ENCODE assay signal across 33 mouse cellular contexts in the genomic region with DNA sequence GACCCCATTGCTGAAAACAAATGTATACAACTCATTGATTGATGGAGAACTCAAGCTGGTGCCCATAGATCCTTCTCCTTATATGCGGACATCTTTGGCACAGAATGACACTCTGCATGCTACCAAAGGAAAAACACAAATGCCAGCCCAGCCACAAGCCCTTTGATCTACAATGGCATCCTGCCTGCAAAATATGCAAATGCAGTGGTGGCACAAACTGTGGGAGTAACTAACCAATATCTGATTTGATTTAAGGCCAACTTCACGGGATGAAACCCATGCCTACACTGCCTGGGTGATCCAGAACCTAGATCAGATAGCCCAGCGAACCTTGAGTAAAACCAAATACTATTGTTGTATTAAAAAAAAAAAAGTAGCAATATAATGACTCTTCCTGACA. TPM values are rescaled to one million over a fixed set of nuclear protein-coding genes. Genes with fewer than 3 reads are reported as not detected.
DNase-seq lines count a peak whose midpoint lies in the region; ATAC-seq and TF ChIP-seq lines count a peak whose summit lies in the region.
"Had no signal": no experiment of that assay in that cellular context is flagged by ENCODE, and none has a peak within 500 bp of the region (broad histone marks: within the 10 kb centered on the region; RNA-seq: fewer than 3 reads in every experiment).

No protein-coding gene starts in this region.

- no peak for TF ChIP-seq POLR2A in liver, adult 2 months (IDR thresholded peaks at IDR 0.05; ENCODE audit: extremely low read depth, insufficient read depth, low read length)

- no peaks in the 10 kb centered on the region for H3K79me2 ChIP-seq in liver, adult 2 months (ENCODE audit: control insufficient read depth, insufficient read depth, low read length)

- H3K36me3 ChIP-seq in forebrain, embryonic 14.5 days (ENCODE audit: control insufficient read depth, insufficient read depth, low read length), result no peaks in the 10 kb centered on the region
- no peaks in the 10 kb centered on the region for H3K36me3 ChIP-seq in forebrain, embryonic 11.5 days (ENCODE audit: control insufficient read depth, insufficient read depth, low read length)
- peaks cover 23% of the 10 kb centered on the region for H3K36me3 ChIP-seq in liver, adult 2 months (ENCODE audit: control insufficient read depth, insufficient read depth, low read length)
- H3K36me3 ChIP-seq in liver, embryonic 12.5 days, result no peaks in the 10 kb centered on the region
- H3K36me3 ChIP-seq: forebrain, embryonic 10.5 days; heart, embryonic 13.5 days; liver, embryonic 15.5 days; lung, embryonic 15.5 days; neural tube, embryonic 13.5 days had no signal

- no peak overlapping the region for H3K27ac ChIP-seq in forebrain, embryonic 14.5 days (ENCODE audit: low read depth, low read length)
- H3K27ac ChIP-seq in forebrain, embryonic 11.5 days (ENCODE audit: low read depth, low read length), result no peak overlapping the region
- H3K27ac ChIP-seq in liver, adult 2 months (replicated peaks; ENCODE audit: insufficient read depth, low read depth, low read length), result no peak overlapping the region
- no peak overlapping the region for H3K27ac ChIP-seq in liver, embryonic 12.5 days
- H3K27ac ChIP-seq: forebrain, embryonic 10.5 days; heart, adult 2 months; heart, embryonic 13.5 days; hindbrain, embryonic 14.5 days; kidney, postnatal 0 days; layer of hippocampus, adult 2 months; liver, embryonic 15.5 days; lung, embryonic 15.5 days; macrophage; neural tube, embryonic 13.5 days had no signal

- H3K4me2 ChIP-seq in forebrain, embryonic 14.5 days (ENCODE audit: low read length), result no peak overlapping the region
- H3K4me2 ChIP-seq in forebrain, embryonic 11.5 days (ENCODE audit: low read depth, low read length, severe bottlenecking), result no peak overlapping the region
- H3K4me2 ChIP-seq in liver, embryonic 12.5 days, result no peak overlapping the region
- H3K4me2 ChIP-seq: heart, embryonic 13.5 days; hindbrain, embryonic 14.5 days; liver, embryonic 15.5 days; lung, embryonic 15.5 days; midbrain, embryonic 11.5 days; neural tube, embryonic 13.5 days had no signal

- 59% methylated on average over 3 of the region's 3 CpGs for WGBS in forebrain, embryonic 14.5 days
- WGBS in forebrain, embryonic 11.5 days, result 91% methylated on average over 3 of the region's 3 CpGs
- 46% methylated on average over 3 of the region's 3 CpGs for WGBS in liver, adult 2 months
- WGBS in liver, embryonic 12.5 days (ENCODE audit: insufficient replicate concordance), result 56% methylated on average over 3 of the region's 3 CpGs

- H3K4me3 ChIP-seq in forebrain, embryonic 14.5 days (ENCODE audit: low read depth, low read length), result no peak overlapping the region
- no peak overlapping the region for H3K4me3 ChIP-seq in forebrain, embryonic 11.5 days (ENCODE audit: low read depth, low read length)
- no peak overlapping the region for H3K4me3 ChIP-seq in liver, adult 2 months (ENCODE audit: insufficient read depth, low read depth, low read length)
- no peak overlapping the region for H3K4me3 ChIP-seq in liver, embryonic 12.5 days
- H3K4me3 ChIP-seq: forebrain, embryonic 10.5 days; heart, adult 2 months; heart, embryonic 13.5 days; layer of hippocampus, adult 2 months; liver, embryonic 15.5 days; lung, embryonic 15.5 days; neural tube, embryonic 13.5 days had no signal

- H3K27me3 ChIP-seq in forebrain, embryonic 14.5 days (replicated peaks; ENCODE audit: control insufficient read depth, insufficient read depth, low read length), result no peaks in the 10 kb centered on the region
- H3K27me3 ChIP-seq in forebrain, embryonic 11.5 days (ENCODE audit: control insufficient read depth, insufficient read depth, low read length), result no peaks in the 10 kb centered on the region
- H3K27me3 ChIP-seq in liver, adult 2 months (ENCODE audit: control insufficient read depth, insufficient read depth, low read length), result no peaks in the 10 kb centered on the region
- no peaks in the 10 kb centered on the region for H3K27me3 ChIP-seq in liver, embryonic 12.5 days (replicated peaks)
- H3K27me3 ChIP-seq: CH12.LX; heart, embryonic 13.5 days; liver, embryonic 15.5 days; lung, embryonic 15.5 days; neural tube, embryonic 13.5 days had no signal

- no peaks in the 10 kb centered on the region for H3K4me1 ChIP-seq in forebrain, embryonic 14.5 days (ENCODE audit: control insufficient read depth, insufficient read depth, low read length)
- H3K4me1 ChIP-seq in forebrain, embryonic 11.5 days (replicated peaks; ENCODE audit: control insufficient read depth, insufficient read depth, low read length), result no peaks in the 10 kb centered on the region
- H3K4me1 ChIP-seq in liver, adult 2 months (ENCODE audit: control insufficient read depth, insufficient read depth, low read length), result no peaks in the 10 kb centered on the region
- H3K4me1 ChIP-seq in liver, embryonic 12.5 days, result no peaks in the 10 kb centered on the region
- H3K4me1 ChIP-seq: forebrain, embryonic 10.5 days; heart, embryonic 13.5 days; liver, embryonic 15.5 days; lung, embryonic 15.5 days; neural tube, embryonic 13.5 days had no signal

- ATAC-seq in forebrain, embryonic 14.5 days, result no peak
- ATAC-seq in forebrain, embryonic 11.5 days (replicated peaks; ENCODE audit: low FRiP score), result no peak
- no peak for ATAC-seq in liver, embryonic 12.5 days
- ATAC-seq in activated CD4-positive, CD25-positive, alpha-beta regulatory T cell, adult 4 months, result peak; percentile 71
- ATAC-seq in megakaryocyte-erythroid progenitor cell, adult 5-6 weeks (replicated peaks; ENCODE audit: low FRiP score, low TSS enrichment, poor library complexity, severe bottlenecking), result peak; percentile 71
- ATAC-seq: intestine, embryonic 16.5 days had no signal

- H3K9me3 ChIP-seq in forebrain, embryonic 14.5 days (replicated peaks; ENCODE audit: control insufficient read depth, low read length), result no peaks in the 10 kb centered on the region
- no peaks in the 10 kb centered on the region for H3K9me3 ChIP-seq in forebrain, embryonic 11.5 days (ENCODE audit: control insufficient read depth, low read length)
- no peaks in the 10 kb centered on the region for H3K9me3 ChIP-seq in liver, embryonic 12.5 days (replicated peaks)
- H3K9me3 ChIP-seq: forebrain, embryonic 10.5 days; G1E; heart, embryonic 13.5 days; liver, embryonic 15.5 days; lung, embryonic 15.5 days; neural tube, embryonic 13.5 days had no signal

- peak; percentile 34 for DNase-seq in forebrain, embryonic 14.5 days (ENCODE audit: low spot score)
- DNase-seq in forebrain, embryonic 11.5 days (ENCODE audit: low spot score), result no peak
- DNase-seq in liver, adult 2 months (ENCODE audit: extremely low read depth, low read depth, low spot score), result peak; percentile 54
- no peak for DNase-seq in thymus, postnatal 10 days (ENCODE audit: low spot score in 2 of 2)
- DNase-seq in layer of hippocampus, adult 11-12 months (ENCODE audit: low spot score), result no peak
- DNase-seq: adrenal gland, postnatal 25 days; cerebellum, adult 11 months; cerebellum, adult 9-11 months; gastrocnemius, postnatal 36 days; heart, adult 2 months; heart, postnatal 14 days; layer of hippocampus, postnatal 36 days; thymus, postnatal 14 days had no signal

- no peak for TF ChIP-seq CTCF in liver, adult 2 months (IDR thresholded peaks at IDR 0.05; ENCODE audit: low read depth, low read length)

- no peak overlapping the region for H3K9ac ChIP-seq in forebrain, embryonic 14.5 days (ENCODE audit: low read length)
- H3K9ac ChIP-seq in forebrain, embryonic 11.5 days (ENCODE audit: low read length), result no peak overlapping the region
- H3K9ac ChIP-seq in liver, adult 2 months (ENCODE audit: low read depth, low read length), result no peak overlapping the region
- H3K9ac ChIP-seq in liver, embryonic 12.5 days, result no peak overlapping the region
- H3K9ac ChIP-seq: heart, embryonic 13.5 days; hindbrain, embryonic 14.5 days; liver, embryonic 15.5 days; lung, embryonic 15.5 days; neural tube, embryonic 13.5 days had no signal

RNA-seq across cellular contexts. Expression of gene Gbp3, which starts 13.1 kb away (rescaled TPM):
- polyA plus RNA-seq in forebrain, embryonic 14.5 days (2014; fragmentation: Nextera tagmentation; extraction: Ambion mirVana), result 1.0 and 1.5 TPM in 2 replicates
- 0.40 TPM in 1 of 2 replicates, not detected in the other for polyA plus RNA-seq in forebrain, embryonic 11.5 days (2014; fragmentation: Nextera tagmentation; extraction: Ambion mirVana)
- total RNA-seq in liver, adult 2 months (2014; rRNA removed), result 13.0 and 29.4 TPM in 2 replicates
- polyA plus RNA-seq in liver, adult 2 months (2012; rRNA removed), result 10.9 and 15.1 TPM in 2 replicates
- 0.86 and 0.87 TPM in 2 replicates for polyA plus RNA-seq in liver, embryonic 12.5 days (2016; fragmentation: Nextera tagmentation; extraction: Ambion mirVana)
- polyA plus RNA-seq in activated CD4-positive, CD25-positive, alpha-beta regulatory T cell, adult 4 months (2017; shearing (Covaris generic)), result 100 to 1,000 TPM in 1 of 2 experiments, 10 to 100 TPM in 1; 91.5 to 108 TPM
- total RNA-seq in megakaryocyte-erythroid progenitor cell, adult 5-6 weeks (2014; fragmentation: Nextera tagmentation), result 1.5 and 4.9 TPM in 2 replicates
- 4.4 and 9.1 TPM in 2 replicates for total RNA-seq in megakaryocyte-erythroid progenitor cell, adult 5-6 weeks (2017)
- polyA plus RNA-seq: G1E had no signal

RNA-seq across cellular contexts. Expression of gene Gbp7, which starts 16.5 kb away (rescaled TPM):
- polyA plus RNA-seq in forebrain, embryonic 14.5 days (2014; fragmentation: Nextera tagmentation; extraction: Ambion mirVana), result 1.5 TPM in 2 replicates
- 0.80 and 1.0 TPM in 2 replicates for polyA plus RNA-seq in forebrain, embryonic 11.5 days (2014; fragmentation: Nextera tagmentation; extraction: Ambion mirVana)
- 11.6 and 18.3 TPM in 2 replicates for total RNA-seq in liver, adult 2 months (2014; rRNA removed)
- 2.3 and 2.7 TPM in 2 replicates for polyA plus RNA-seq in liver, adult 2 months (2012; rRNA removed)
- 2.1 and 2.4 TPM in 2 replicates for polyA plus RNA-seq in liver, embryonic 12.5 days (2016; fragmentation: Nextera tagmentation; extraction: Ambion mirVana)
- polyA plus RNA-seq in activated CD4-positive, CD25-positive, alpha-beta regulatory T cell, adult 4 months (2017; shearing (Covaris generic)), result 100 to 1,000 TPM; 226 to 256 TPM
- total RNA-seq in megakaryocyte-erythroid progenitor cell, adult 5-6 weeks (2014; fragmentation: Nextera tagmentation), result 16.7 and 20.7 TPM in 2 replicates
- 30.8 and 39.6 TPM in 2 replicates for total RNA-seq in megakaryocyte-erythroid progenitor cell, adult 5-6 weeks (2017)

RNA-seq across cellular contexts. Expression of gene Gbp2b, which starts 48.0 kb away (rescaled TPM):
- not detected in 2 replicates for polyA plus RNA-seq in forebrain, embryonic 14.5 days (2014; fragmentation: Nextera tagmentation; extraction: Ambion mirVana)
- polyA plus RNA-seq in forebrain, embryonic 11.5 days (2014; fragmentation: Nextera tagmentation; extraction: Ambion mirVana), result not detected in 2 replicates
- 2.8 and 4.1 TPM in 2 replicates for total RNA-seq in liver, adult 2 months (2014; rRNA removed)
- 0.37 and 0.72 TPM in 2 replicates for polyA plus RNA-seq in liver, adult 2 months (2012; rRNA removed)
- polyA plus RNA-seq in liver, embryonic 12.5 days (2016; fragmentation: Nextera tagmentation; extraction: Ambion mirVana), result not detected in 2 replicates
- polyA plus RNA-seq in activated CD4-positive, CD25-positive, alpha-beta regulatory T cell, adult 4 months (2017; shearing (Covaris generic)), result 10 to 100 TPM; 18.4 to 57.3 TPM
- not detected in 2 replicates for total RNA-seq in megakaryocyte-erythroid progenitor cell, adult 5-6 weeks (2014; fragmentation: Nextera tagmentation)
- total RNA-seq in megakaryocyte-erythroid progenitor cell, adult 5-6 weeks (2017), result not detected in 2 replicates
- total RNA-seq: common myeloid progenitor, adult 5-6 weeks; layer of hippocampus, adult 2 months; layer of hippocampus, postnatal 36 days; left cerebral cortex, postnatal 25 days had no signal
- polyA plus RNA-seq: embryonic facial prominence, embryonic 11.5 days; forebrain, embryonic 10.5 days; G1E; heart, embryonic 13.5 days; hindbrain, embryonic 14.5 days; limb, embryonic 14.5 days; lung, embryonic 15.5 days; midbrain, embryonic 11.5 days; neural tube, embryonic 13.5 days had no signal

RNA-seq across cellular contexts. Expression of gene Gbp5, which starts 52.9 kb away (rescaled TPM):
- not detected in 2 replicates for polyA plus RNA-seq in forebrain, embryonic 14.5 days (2014; fragmentation: Nextera tagmentation; extraction: Ambion mirVana)
- polyA plus RNA-seq in forebrain, embryonic 11.5 days (2014; fragmentation: Nextera tagmentation; extraction: Ambion mirVana), result not detected in 2 replicates
- 2.1 and 2.7 TPM in 2 replicates for total RNA-seq in liver, adult 2 months (2014; rRNA removed)
- 0.31 and 0.53 TPM in 2 replicates for polyA plus RNA-seq in liver, adult 2 months (2012; rRNA removed)
- polyA plus RNA-seq in liver, embryonic 12.5 days (2016; fragmentation: Nextera tagmentation; extraction: Ambion mirVana), result 0.17 TPM in 1 of 2 replicates, not detected in the other
- 10 to 100 TPM; 10.1 to 14.4 TPM for polyA plus RNA-seq in activated CD4-positive, CD25-positive, alpha-beta regulatory T cell, adult 4 months (2017; shearing (Covaris generic))
- total RNA-seq in megakaryocyte-erythroid progenitor cell, adult 5-6 weeks (2014; fragmentation: Nextera tagmentation), result 5.1 TPM in 1 of 2 replicates, not detected in the other
- 1.4 and 3.3 TPM in 2 replicates for total RNA-seq in megakaryocyte-erythroid progenitor cell, adult 5-6 weeks (2017)
- polyA plus RNA-seq: embryonic facial prominence, embryonic 11.5 days; forebrain, embryonic 10.5 days; G1E; midbrain, embryonic 11.5 days had no signal

Comparison
In these comparisons a context has a peak if more than half of its experiments do, and no peak if none do; other contexts are left out.
1. DNase-seq: peak in forebrain, embryonic 14.5 days (single experiment) and liver, adult 2 months (single experiment); none in forebrain, embryonic 11.5 days (single experiment), thymus, postnatal 10 days (0 of 2) and layer of hippocampus, adult 11-12 months (single experiment).
2. ATAC-seq: peak in activated CD4-positive, CD25-positive, alpha-beta regulatory T cell, adult 4 months (single experiment) and megakaryocyte-erythroid progenitor cell, adult 5-6 weeks (single experiment); none in forebrain, embryonic 14.5 days (single experiment), forebrain, embryonic 11.5 days (single experiment) and liver, embryonic 12.5 days (single experiment).
3. RNA of gene Gbp7, which starts 16.5 kb away (polyA plus RNA-seq): 226 to 256 TPM in activated CD4-positive, CD25-positive, alpha-beta regulatory T cell, adult 4 months; 2.3 to 2.7 TPM in liver, adult 2 months, 2.1 to 2.4 TPM in liver, embryonic 12.5 days, 1.5 TPM in forebrain, embryonic 14.5 days and 0.80 to 1.0 TPM in forebrain, embryonic 11.5 days; every median in the first group is over 10 times any median in the second.
4. RNA of gene Gbp2b, which starts 48.0 kb away (polyA plus RNA-seq): 18.4 to 57.3 TPM in activated CD4-positive, CD25-positive, alpha-beta regulatory T cell, adult 4 months; 0.37 to 0.72 TPM in liver, adult 2 months, not detected in forebrain, embryonic 14.5 days, not detected in forebrain, embryonic 11.5 days and not detected in liver, embryonic 12.5 days; every median in the first group is over 10 times any median in the second.